Mouse (Mus musculus) C2C12 (cell line): ENCODE results near the gene Dusp22. TPM values are rescaled to one million over a fixed set of nuclear protein-coding genes. Genes with fewer than 3 reads are reported as not detected.

Source experiments
- H3K27me3 ChIP-seq: one replicate; pipeline ENCODE4 v1.6.1; 2011; ENCODE audit not compliant: control insufficient read depth, insufficient read depth, insufficient read length
- H3K36me3 ChIP-seq: one replicate; pipeline ENCODE4 v1.6.1; 2011; ENCODE audit not compliant: control insufficient read depth, insufficient read depth
- H3K4me3 ChIP-seq: one replicate; pipeline ENCODE4 v1.5.1; 2011; ENCODE audit warnings: mild to moderate bottlenecking, control low read depth; ENCODE audit not compliant: poor library complexity, insufficient read depth, severe bottlenecking
- H3K79me2 ChIP-seq: one replicate; pipeline ENCODE4 v1.6.1; 2011; ENCODE audit not compliant: control insufficient read depth, insufficient read depth
- H3K79me3 ChIP-seq: one replicate; pipeline ENCODE4 v1.6.1; 2011; ENCODE audit warnings: low read depth, control low read depth
- H3ac ChIP-seq: one replicate; pipeline ENCODE3; 2011; ENCODE audit warnings: low read depth; ENCODE audit not compliant: control insufficient read depth, insufficient read length
- CEBPB ChIP-seq: IDR thresholded peaks from one replicate; pipeline ENCODE4 v1.6.1; 2011; ENCODE audit warnings: low read depth, mild to moderate bottlenecking, control low read depth, moderate library complexity
- CTCF ChIP-seq: IDR thresholded peaks from one replicate; pipeline ENCODE4 v1.5.1; 2011; ENCODE audit not compliant: control insufficient read depth, insufficient read depth, insufficient read length
- FOSL1 ChIP-seq: IDR thresholded peaks from one replicate; pipeline ENCODE4 v1.8.0; 2011; ENCODE audit warnings: mild to moderate bottlenecking, low read length; ENCODE audit not compliant: poor library complexity, insufficient read depth, severe bottlenecking
- MAX ChIP-seq: IDR thresholded peaks from one replicate; pipeline ENCODE4 v1.6.1; 2011; ENCODE audit warnings: mild to moderate bottlenecking, control low read depth
- MYOD1 ChIP-seq: IDR thresholded peaks from one replicate; pipeline ENCODE4 v1.6.1; 2011; ENCODE audit warnings: low read depth; ENCODE audit not compliant: control insufficient read depth, insufficient read length
- MYOG ChIP-seq: IDR thresholded peaks from one replicate; pipeline ENCODE4 v1.6.1; 2011; ENCODE audit not compliant: control insufficient read depth, insufficient read length; ENCODE audit errors: extremely low read depth
- USF1 ChIP-seq: IDR thresholded peaks from one replicate; pipeline ENCODE4 v1.6.1; 2011; ENCODE audit warnings: low read depth, mild to moderate bottlenecking, control low read depth, moderate library complexity
- polyA plus RNA-seq: library from polyadenylated mRNA; unstranded; fragments of >200 nt; fragmentation: generic; extraction: Trizol; gene quantifications from one replicate; pipeline ENCODE4 v1.2.1, GENCODE M21; 2012; ENCODE audit warnings: missing spikeins

Gene Dusp22
- polyA plus RNA-seq, 1 experiment, result 4.5 TPM

GRCm38 (mm10) chr13:30745121-30745520 lies 85.3 kb downstream of the Dusp22 start:
- H3K36me3 ChIP-seq, result no peaks in the 10 kb centered on the region
- no peaks in the 10 kb centered on the region for H3K79me3 ChIP-seq
- no peak for TF ChIP-seq CEBPB
- TF ChIP-seq MAX, result no peak
- TF ChIP-seq USF1, result no peak
- TF ChIP-seq MYOD1, result no peak
- no peak for TF ChIP-seq FOSL1
- no peak for TF ChIP-seq CTCF
- no peak for TF ChIP-seq MYOG
- no peaks in the 10 kb centered on the region for H3K79me2 ChIP-seq
- H3ac ChIP-seq, result no peak overlapping the region
- peaks cover 16% of the 10 kb centered on the region for H3K27me3 ChIP-seq
- no peak overlapping the region for H3K4me3 ChIP-seq

GRCm38 (mm10) chr13:30747068-30747467 lies 87.3 kb downstream of the Dusp22 start:
- no peaks in the 10 kb centered on the region for H3K79me3 ChIP-seq
- no peaks in the 10 kb centered on the region for H3K36me3 ChIP-seq
- no peak overlapping the region for H3ac ChIP-seq
- no peaks in the 10 kb centered on the region for H3K79me2 ChIP-seq
- peaks cover 33% of the 10 kb centered on the region for H3K27me3 ChIP-seq
- H3K4me3 ChIP-seq, result no peak overlapping the region
- TF ChIP-seq MYOG (no peak), CTCF (no peak), USF1 (no peak), MAX (no peak), FOSL1 (no peak), MYOD1 (no peak), CEBPB (no peak)

DNA sequence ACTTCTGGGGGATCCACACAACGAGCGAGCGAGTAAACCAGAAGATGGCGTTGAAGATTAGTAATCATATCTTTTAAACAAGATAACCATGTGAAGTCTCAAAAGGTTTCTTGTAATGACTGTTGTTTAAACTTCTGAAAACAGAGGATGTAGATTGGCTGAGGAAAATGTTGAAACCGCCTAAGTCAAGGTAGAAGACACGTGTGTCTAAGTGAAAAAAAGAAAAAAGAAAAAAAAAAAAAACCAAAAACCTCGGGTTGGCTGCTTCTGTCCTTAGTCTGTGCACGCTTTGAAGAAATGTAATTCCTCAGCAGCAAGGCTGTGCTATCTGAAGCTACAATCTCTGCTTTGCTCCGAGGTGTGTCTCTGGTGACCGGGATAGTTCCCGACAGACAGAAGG lies 87.7 kb downstream of the Dusp22 start:
- Histone ChIP-seq H3K79me2 (no peaks in the 10 kb centered on the region), H3K27me3 (peaks cover 34% of the 10 kb centered on the region), H3K36me3 (no peaks in the 10 kb centered on the region), H3K4me3 (no peak overlapping the region), H3K79me3 (no peaks in the 10 kb centered on the region), H3ac (no peak overlapping the region)
- TF ChIP-seq MYOD1, result no peak
- no peak for TF ChIP-seq CEBPB
- no peak for TF ChIP-seq CTCF
- TF ChIP-seq FOSL1, result no peak
- TF ChIP-seq MAX, result no peak
- TF ChIP-seq USF1, result no peak
- TF ChIP-seq MYOG, result no peak

GRCm38 (mm10) chr13:30748321-30748720 lies 88.5 kb downstream of the Dusp22 start:
- Histone ChIP-seq H3K79me2 (no peaks in the 10 kb centered on the region), H3K4me3 (no peak overlapping the region), H3ac (no peak overlapping the region), H3K36me3 (no peaks in the 10 kb centered on the region), H3K79me3 (no peaks in the 10 kb centered on the region), H3K27me3 (peaks cover 36% of the 10 kb centered on the region)
- TF ChIP-seq MYOD1, result no peak
- no peak for TF ChIP-seq MYOG
- no peak for TF ChIP-seq FOSL1
- TF ChIP-seq CTCF, result no peak
- TF ChIP-seq CEBPB, result no peak
- no peak for TF ChIP-seq USF1
- no peak for TF ChIP-seq MAX

- no peaks in the 10 kb centered on the region for H3K36me3 ChIP-seq
- H3K27me3 ChIP-seq, result peaks cover 36% of the 10 kb centered on the region
- no peaks in the 10 kb centered on the region for H3K79me3 ChIP-seq
- H3K79me2 ChIP-seq, result no peaks in the 10 kb centered on the region
- TF ChIP-seq CTCF (no peak), MYOG (no peak), USF1 (no peak), MAX (no peak), FOSL1 (no peak), CEBPB (no peak), MYOD1 (no peak)
- no peak within 1 kb of the TSS for H3ac ChIP-seq
- no peak within 1 kb of the TSS for H3K4me3 ChIP-seq
Measured at GRCm38 (mm10) chr13:30749021-30749556, 89.3 kb downstream of the Dusp22 start, which contains the start of gene Irf4. Irf4 (plus strand) TSS chr13:30749226.

GRCm38 (mm10) chr13:30749557-30750141 lies 89.8 kb downstream of the Dusp22 start:
- no peak overlapping the region for H3K4me3 ChIP-seq
- H3K27me3 ChIP-seq, result peaks cover 36% of the 10 kb centered on the region
- no peaks in the 10 kb centered on the region for H3K79me2 ChIP-seq
- H3ac ChIP-seq, result no peak overlapping the region
- TF ChIP-seq MAX (no peak), USF1 (no peak), CTCF (no peak), MYOG (no peak), MYOD1 (no peak), FOSL1 (no peak), CEBPB (no peak)
- no peaks in the 10 kb centered on the region for H3K36me3 ChIP-seq
- H3K79me3 ChIP-seq, result no peaks in the 10 kb centered on the region
